Mouse (Mus musculus): Measurements from ENCODE around the gene Met.

Met gene

DNA sequence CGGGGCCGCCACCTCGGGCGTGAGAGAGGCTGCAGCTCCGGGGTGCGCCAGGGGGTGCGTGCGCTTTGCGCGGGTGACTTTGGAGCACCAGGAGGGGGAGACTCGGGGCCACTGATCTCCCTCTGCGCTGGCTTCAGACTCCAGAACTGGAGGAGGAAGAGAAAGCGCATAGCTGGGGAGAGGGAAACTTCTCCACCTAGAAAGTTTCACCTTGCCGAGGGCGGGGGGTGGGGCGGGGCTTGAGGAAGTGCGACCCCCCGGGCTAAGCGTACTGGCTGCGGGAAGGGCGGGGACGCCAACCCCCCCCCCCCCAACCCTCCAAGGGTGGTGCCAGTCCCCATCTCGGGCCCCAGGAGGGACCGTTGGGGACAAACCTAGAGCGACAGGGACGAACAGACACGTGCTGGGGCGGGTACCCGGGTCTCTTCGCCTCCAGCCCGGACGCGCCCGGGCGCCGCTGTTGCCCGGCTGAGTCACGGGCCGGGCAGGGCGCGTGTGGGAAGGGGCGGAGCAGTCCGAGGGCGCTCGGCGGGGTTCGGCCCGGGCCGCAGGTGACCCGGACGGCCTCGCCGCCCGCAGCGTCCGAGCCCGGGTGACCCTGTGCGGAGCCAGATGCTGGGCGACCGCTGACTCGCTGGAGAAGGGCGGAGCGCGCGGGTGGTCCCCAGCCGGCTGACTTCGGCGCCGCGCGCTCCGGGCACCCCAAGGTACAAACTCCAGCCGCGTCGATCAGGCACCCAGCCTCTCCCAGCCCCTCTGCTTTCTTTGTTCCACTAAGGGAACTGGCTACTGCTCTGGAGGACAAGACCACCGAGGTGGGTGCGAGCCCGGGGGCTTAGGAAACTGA lies at the start of gene Met:
Gene Met (plus strand): TSS at position 367 of the 847 bp plus-strand sequence.
- DNase-seq (ENCODE audit: low spot score) = no peak

GRCm38 (mm10) chr6:17418226-17418625 lies 45.4 kb upstream of the Met start:
- no peak for DNase-seq (ENCODE audit: low spot score)

GRCm38 (mm10) chr6:17422432-17422831 lies 41.2 kb upstream of the Met start:
- DNase-seq (ENCODE audit: low spot score) = no peak

DNA sequence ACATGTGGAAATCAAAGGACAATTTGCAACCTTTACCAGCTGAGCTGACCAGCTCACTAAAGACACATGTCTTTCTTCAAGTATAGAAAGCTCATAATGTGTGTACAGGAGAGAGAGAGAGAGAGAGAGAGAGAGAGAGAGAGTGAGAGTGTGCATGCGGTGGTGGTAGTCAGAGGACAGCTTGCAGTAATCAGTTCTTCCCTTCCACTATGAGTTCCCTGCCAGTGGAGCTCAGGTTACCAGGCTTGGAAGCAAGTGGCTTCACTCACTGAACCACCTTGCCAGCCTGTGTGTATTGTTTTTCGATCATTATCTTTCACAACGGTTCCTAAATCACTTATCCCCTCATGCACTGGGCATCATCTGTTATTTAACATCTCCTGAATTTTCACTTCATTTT lies 34.6 kb upstream of the Met start:
- DNase-seq (ENCODE audit: low spot score) = no peak

DNA sequence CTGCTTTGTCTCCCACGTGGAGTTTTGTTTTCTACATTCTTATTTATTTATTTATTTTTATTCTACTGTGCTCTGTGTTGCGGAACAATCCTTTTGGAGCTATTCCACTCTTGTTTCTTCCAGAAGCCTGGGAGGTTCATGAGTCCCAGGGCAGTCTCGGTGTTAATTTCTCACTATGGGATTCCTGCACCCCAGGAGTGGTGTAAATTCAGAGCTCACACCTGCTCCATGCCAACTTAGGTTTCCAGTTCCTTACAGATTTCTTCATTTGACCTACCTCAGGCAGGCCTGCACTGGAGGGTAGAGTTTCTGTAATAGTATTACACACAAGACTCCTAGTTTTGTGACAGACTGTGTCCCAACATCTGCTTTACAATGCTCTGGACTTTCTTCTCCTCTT lies 34.0 kb upstream of the Met start:
- no peak for DNase-seq (ENCODE audit: low spot score)

DNA sequence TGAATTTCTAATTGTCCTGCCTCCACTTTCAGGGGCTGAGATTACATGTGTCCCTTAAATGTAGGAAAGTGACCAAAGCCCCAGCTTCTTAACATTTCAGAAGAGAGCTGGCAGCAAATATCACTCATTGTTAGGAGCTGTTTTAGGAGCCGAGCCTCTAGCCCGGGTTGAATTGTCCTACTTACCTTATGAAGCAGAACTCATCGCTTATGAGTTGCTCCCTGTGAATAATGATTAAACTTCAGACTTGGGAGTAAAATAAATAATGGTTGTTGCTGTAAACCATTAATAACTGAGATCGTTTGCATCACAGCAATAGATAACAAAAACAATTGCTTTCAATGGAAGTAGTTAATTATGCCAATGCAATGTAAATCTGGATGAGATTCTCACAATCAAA lies 20.3 kb upstream of the Met start:
- DNase-seq (ENCODE audit: low spot score) = no peak

DNA sequence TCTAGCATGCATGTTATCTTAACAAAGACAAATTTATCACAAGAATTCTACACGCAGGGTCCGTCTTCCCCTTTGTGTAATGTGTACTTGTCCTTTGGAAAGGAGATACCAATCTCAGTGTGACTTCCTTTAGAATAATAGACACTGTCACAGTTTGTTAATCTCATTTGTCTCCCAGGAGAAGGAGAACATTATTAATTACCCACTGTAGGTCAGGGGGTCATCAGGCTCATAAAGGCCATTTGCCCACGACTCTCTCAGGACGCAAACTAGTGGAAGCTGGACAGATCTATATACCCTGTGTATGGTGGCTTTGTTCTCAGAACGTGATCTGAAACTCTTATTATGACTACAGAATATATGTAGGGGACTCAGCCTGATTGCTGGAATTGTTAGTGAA lies 12.3 kb upstream of the Met start:
- no peak for DNase-seq (ENCODE audit: low spot score)

DNA sequence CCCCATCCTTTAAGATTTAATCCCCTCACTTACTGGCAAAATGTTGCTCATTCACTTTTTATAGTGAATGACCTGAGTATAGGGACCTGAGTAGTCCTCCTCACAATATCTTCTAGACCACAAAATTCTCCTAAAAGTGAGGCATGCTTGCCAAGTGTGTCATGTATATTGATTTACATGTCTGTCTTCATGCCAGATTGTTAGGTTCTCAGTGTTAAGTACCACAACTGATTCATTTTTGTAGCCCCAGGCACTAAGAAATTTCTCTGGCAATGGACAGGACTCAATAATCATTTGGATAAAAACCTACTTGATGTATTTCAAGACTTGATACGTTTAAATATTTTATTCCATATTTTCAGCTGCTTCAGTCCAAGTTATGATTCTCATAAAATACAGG lies 8.5 kb upstream of the Met start:
- no peak for DNase-seq (ENCODE audit: low spot score)

GRCm38 (mm10) chr6:17459561-17459960 lies 4.0 kb upstream of the Met start:
- no peak for DNase-seq (ENCODE audit: low spot score)

DNA sequence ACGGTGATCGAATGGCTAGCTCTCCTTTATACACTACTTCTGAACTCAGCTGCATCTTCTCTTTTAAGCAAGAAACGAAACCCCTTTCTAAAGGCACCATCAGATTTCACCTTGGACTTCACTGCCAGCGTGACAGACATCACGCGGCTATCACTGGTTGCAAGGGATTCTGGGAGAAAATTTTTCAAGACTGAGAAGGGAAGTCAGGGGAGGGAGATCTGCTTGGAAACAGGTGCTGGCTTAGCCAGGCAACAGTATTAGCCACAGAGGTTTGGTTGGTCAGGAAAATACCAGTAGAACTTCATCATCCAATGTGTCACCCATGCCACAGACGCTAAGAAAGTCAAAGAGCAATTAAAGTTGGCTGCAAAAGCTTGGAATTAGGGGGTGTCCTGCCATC lies 2.2 kb upstream of the Met start:
- no peak for DNase-seq (ENCODE audit: low spot score)

GRCm38 (mm10) chr6:17464281-17465025 lies 853 bp downstream of the Met start:
- no peak for DNase-seq (ENCODE audit: low spot score)

DNA sequence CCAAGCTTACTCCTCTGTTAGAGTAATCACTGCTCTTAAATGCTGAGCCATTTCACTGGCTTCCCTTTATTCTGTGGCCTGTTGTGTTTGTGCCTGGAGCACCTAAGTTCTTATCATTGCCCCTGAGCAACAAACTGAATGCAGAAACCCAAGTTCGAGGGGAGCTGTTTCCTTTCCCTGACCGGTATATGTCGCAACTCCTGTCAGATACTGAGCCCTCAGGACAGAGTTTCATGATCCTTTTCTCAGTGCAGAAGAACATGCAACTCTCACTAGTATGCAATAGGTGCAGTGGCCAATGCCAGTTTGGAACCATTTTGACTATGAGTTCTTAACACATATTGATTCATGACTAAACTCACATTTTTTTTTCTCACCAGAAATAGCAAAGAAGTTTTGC lies 2.9 kb downstream of the Met start:
- DNase-seq (ENCODE audit: low spot score) = no peak

GRCm38 (mm10) chr6:17468993-17469392 lies 5.4 kb downstream of the Met start:
- no peak for DNase-seq (ENCODE audit: low spot score)

DNA sequence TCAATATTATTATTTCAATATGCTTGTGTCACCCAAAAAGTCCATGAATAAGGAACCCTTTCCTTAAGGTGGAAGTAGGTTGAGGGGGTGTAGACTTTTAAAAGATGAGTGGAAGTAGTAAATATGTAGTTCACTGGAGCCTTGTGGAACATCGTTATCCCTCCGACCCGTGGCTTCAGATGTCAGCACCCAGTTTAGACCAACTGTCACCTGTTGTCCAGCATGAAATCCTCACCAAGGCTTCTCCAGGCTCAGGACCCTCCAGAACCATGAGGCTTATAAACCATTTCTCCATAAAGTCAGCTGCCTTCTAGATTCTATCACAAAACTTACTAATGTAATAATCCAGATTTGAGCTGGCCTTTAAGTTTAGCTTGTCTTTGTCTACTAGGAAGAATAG lies 9.5 kb downstream of the Met start:
- DNase-seq (ENCODE audit: low spot score) = no peak

DNA sequence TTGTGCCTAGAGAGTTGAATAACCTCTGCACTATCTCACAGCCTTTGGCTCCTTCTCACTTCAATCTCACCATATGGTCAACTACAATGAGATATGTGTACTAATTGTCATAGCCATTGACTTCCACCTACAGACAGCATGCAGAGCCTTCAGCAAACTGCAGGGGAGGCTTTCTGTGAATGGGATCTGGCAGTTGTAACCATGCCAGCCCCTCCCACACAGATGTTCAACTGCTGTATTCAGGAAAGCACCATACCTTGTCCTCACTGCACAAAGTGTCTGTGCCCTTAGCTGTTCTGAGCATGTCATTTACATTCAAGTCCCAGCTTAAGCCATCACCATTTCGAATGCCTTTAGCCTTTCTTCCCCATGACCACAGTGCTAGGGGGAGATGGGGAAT lies 14.2 kb downstream of the Met start:
- no peak for DNase-seq (ENCODE audit: low spot score)

DNA sequence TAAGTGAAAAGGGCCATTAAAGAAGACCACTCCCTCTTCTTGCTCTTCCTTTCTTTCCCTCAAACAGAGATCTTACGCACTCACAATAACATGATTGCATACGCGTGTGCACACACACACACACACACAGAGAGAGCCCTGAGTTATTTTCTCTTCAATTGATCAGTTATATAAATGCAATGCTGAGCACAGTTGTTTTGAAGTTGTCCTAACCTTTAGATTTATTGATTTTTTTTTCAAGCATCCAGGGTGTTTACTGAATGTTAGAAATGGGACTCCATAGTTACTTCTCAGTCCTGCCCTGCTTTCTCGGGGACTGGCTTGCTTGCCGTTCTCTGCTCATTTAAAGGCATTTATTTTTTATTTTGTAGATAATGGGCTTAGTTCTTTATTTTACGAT lies 14.7 kb downstream of the Met start:
- no peak for DNase-seq (ENCODE audit: low spot score)

DNA sequence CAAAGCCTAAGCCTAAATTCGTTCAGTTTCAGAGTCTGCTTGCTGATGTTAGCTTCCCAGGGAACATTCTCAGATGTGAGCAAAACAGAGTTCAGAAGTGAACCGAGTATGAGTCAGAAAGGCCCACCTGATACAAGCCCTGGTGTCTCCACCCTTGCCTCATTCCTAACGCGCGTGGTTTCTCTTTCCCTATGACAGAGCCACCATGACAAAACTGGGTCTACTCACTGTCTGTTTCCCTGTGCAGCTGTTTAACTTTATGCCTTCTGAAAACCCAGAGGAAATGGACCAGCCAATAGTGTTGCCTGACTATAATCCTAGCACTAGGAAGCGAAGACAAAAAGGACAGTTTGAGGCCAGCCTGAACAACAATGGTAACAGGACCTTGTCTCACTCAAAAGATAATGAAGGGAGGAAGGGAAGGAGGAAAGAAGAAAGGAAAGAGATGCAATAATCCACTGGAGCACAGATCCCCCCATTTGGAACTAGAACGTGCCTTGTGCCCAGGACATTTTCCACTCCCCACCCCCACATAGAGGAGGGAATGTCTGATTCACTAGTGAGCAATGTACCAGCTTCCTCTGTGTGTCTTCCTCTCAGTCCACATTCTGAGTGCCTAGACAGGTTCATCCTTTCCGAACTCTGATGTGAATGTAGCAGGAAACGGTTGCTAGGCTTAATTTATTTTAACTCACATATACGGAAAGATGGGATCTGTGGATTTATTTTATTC lies 15.4 kb downstream of the Met start:
- no peak for DNase-seq (ENCODE audit: low spot score)

GRCm38 (mm10) chr6:17481068-17481467 lies 17.5 kb downstream of the Met start:
- no peak for DNase-seq (ENCODE audit: low spot score)

DNA sequence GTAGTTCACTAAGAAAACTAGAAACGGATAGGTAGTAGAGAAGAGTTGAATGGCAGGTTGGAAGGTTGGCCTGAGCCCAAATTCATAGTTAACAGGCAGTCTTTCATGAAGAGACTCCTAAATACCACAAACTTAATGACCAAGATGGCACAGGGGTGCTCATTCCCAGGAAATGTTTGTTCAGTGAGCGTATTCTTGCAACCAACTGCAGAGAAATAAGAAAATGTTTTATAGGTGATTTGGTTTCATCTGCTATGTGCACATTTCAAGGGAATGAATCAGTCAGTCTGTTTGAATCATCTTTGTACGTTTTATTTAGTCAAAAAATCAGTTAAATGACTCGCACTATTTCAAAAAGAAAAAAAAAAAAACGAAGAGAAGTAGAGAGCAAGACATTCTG lies 21.6 kb downstream of the Met start:
- no peak for DNase-seq (ENCODE audit: low spot score)

DNA sequence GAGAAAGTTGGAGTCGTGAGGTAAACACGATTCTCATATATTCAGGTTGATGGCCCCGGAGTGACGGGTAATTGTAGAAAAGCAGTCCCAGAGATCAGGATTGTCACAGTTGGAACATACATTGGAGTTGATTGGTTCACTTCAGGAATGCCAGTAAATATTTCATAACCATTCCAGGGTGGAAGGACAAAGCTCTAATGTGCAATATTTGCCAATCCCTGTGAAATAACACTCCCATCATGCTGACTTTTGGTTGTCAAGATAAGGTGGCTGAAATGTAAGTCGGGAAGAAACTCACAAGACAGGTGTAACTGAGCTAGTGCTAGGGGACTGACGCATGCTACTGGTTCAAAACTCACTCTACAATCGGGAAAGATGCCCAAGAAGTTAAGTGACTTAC lies 22.2 kb downstream of the Met start:
- DNase-seq (ENCODE audit: low spot score) = no peak

GRCm38 (mm10) chr6:17488291-17488817 lies 24.8 kb downstream of the Met start:
- no peak for DNase-seq (ENCODE audit: low spot score)

DNA sequence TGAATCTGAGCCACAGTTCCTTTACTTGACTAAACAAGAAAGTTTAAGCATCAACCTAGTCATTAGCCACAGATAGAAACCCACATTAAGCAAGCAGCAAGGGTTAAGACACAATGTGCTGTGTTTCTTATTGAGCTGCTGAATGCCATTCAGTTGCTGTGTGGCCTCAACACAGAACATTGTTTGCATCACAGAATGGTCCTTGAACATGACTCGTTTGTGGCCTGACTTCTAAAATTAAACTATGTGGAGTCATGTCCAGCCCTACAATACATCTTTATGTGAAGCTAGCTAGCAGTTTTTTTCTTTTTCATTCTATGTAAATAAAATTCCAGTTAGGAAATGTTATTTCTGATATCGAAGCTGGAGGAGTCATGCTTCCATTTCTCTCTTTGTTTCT lies 27.2 kb downstream of the Met start:
- DNase-seq (ENCODE audit: low spot score) = no peak

DNA sequence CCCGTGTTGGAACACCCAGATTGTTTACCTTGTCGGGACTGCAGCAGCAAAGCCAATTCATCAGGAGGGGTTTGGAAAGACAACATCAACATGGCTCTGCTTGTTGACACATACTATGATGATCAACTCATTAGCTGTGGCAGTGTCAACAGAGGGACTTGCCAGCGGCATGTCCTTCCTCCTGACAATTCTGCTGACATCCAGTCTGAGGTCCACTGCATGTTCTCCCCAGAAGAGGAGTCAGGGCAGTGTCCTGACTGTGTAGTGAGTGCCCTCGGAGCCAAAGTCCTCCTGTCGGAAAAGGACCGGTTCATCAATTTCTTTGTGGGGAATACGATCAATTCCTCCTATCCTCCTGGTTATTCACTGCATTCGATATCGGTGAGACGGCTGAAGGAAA lies 27.9 kb downstream of the Met start:
- no peak for DNase-seq (ENCODE audit: low spot score)

Data from layer of hippocampus, adult 11-12 months (tissue).